29 mouse cellular contexts compared by ENCODE assay signal in genomic region chr11:54675792-54676489, GRCm38 (mm10).
DNase-seq lines count a peak whose midpoint lies in the region; ATAC-seq and TF ChIP-seq lines count a peak whose summit lies in the region.
"Had no signal": no experiment of that assay in that cellular context is flagged by ENCODE, and none has a peak within 500 bp of the region (broad histone marks: within the 10 kb centered on the region; RNA-seq: fewer than 3 reads in every experiment).

No protein-coding gene starts in this region.

- no peak for TF ChIP-seq CTCF in left cerebral cortex, adult 2 months (IDR thresholded peaks at IDR 0.05)

- ATAC-seq in forebrain, embryonic 14.5 days: no peak
- ATAC-seq in monocyte, adult 5-6 weeks (replicated peaks; ENCODE audit: insufficient number of reproducible peaks, low FRiP score, low TSS enrichment, poor library complexity, severe bottlenecking): no peak
- ATAC-seq: activated CD4-positive, CD25-positive, alpha-beta regulatory T cell, adult 4 months; intestine, postnatal 0 days; midbrain, embryonic 15.5 days had no signal

- no peak overlapping the region for H3K4me2 ChIP-seq in forebrain, embryonic 14.5 days (ENCODE audit: low read length)
- H3K4me2 ChIP-seq: embryonic facial prominence, embryonic 13.5 days; heart, embryonic 12.5 days; hindbrain, embryonic 14.5 days; limb, embryonic 13.5 days; liver, embryonic 11.5 days; lung, embryonic 15.5 days; midbrain, embryonic 15.5 days had no signal

- no peaks in the 10 kb centered on the region for H3K4me1 ChIP-seq in forebrain, embryonic 14.5 days (ENCODE audit: control insufficient read depth, insufficient read depth, low read length)
- no peaks in the 10 kb centered on the region for H3K4me1 ChIP-seq in forebrain, embryonic 10.5 days
- H3K4me1 ChIP-seq: embryonic facial prominence, embryonic 13.5 days; heart, embryonic 12.5 days; limb, embryonic 13.5 days; lung, embryonic 15.5 days; midbrain, embryonic 10.5 days; midbrain, embryonic 15.5 days had no signal

- no peaks in the 10 kb centered on the region for H3K9me3 ChIP-seq in forebrain, embryonic 14.5 days (replicated peaks; ENCODE audit: control insufficient read depth, low read length)
- H3K9me3 ChIP-seq in forebrain, embryonic 10.5 days: no peaks in the 10 kb centered on the region
- H3K9me3 ChIP-seq: embryonic facial prominence, embryonic 13.5 days; heart, embryonic 12.5 days; limb, embryonic 13.5 days; lung, embryonic 15.5 days; midbrain, embryonic 10.5 days; midbrain, embryonic 15.5 days had no signal

- peak; percentile 48 for DNase-seq in forebrain, embryonic 14.5 days (ENCODE audit: low spot score)
- DNase-seq in forebrain, embryonic 10.5 days (ENCODE audit: extremely low spot score, low spot score): no peak
- DNase-seq in heart, adult 11 months: peak; percentile 70
- no peak for DNase-seq in heart, postnatal 14 days
- no peak for DNase-seq in left cerebral cortex, adult 2 months (ENCODE audit: extremely low spot score in 1 of 2, low spot score in 2 of 2)
- no peak for DNase-seq in left cerebral cortex, adult 8-10 months (ENCODE audit: low spot score in 2 of 2)
- no peak for DNase-seq in cerebellum, postnatal 25 days
- DNase-seq: adrenal gland, adult 2 months; cerebellum, adult 11 months; cerebellum, adult 9-10 months; gastrocnemius, postnatal 25 days; heart, adult 2 months; kidney, postnatal 14 days; right cerebral cortex, adult 18-20 months; spleen, adult 18-20 months; thymus, adult 18-20 months; thymus, postnatal 25 days had no signal

- WGBS in forebrain, embryonic 14.5 days: 98% methylated on average over 2 of the region's 2 CpGs
- WGBS in forebrain, embryonic 10.5 days: 98% methylated on average over 2 of the region's 2 CpGs

- no peaks in the 10 kb centered on the region for H3K27me3 ChIP-seq in forebrain, embryonic 14.5 days (replicated peaks; ENCODE audit: control insufficient read depth, insufficient read depth, low read length)
- H3K27me3 ChIP-seq in forebrain, embryonic 10.5 days (ENCODE audit: poor library complexity, severe bottlenecking): no peaks in the 10 kb centered on the region
- H3K27me3 ChIP-seq: CH12.LX; embryonic facial prominence, embryonic 13.5 days; heart, embryonic 12.5 days; limb, embryonic 13.5 days; lung, embryonic 15.5 days; midbrain, embryonic 15.5 days had no signal

- no peak overlapping the region for H3K27ac ChIP-seq in forebrain, embryonic 14.5 days (ENCODE audit: low read depth, low read length)
- no peak overlapping the region for H3K27ac ChIP-seq in forebrain, embryonic 10.5 days
- peak overlapping the region; percentile 30; the same call in 1 of the 2 replicates for H3K27ac ChIP-seq in left cerebral cortex, adult 2 months
- H3K27ac ChIP-seq: embryonic facial prominence, embryonic 13.5 days; heart, adult 2 months; hindbrain, embryonic 14.5 days; limb, embryonic 13.5 days; lung, embryonic 15.5 days; midbrain, embryonic 10.5 days; midbrain, embryonic 15.5 days had no signal

- H3K4me3 ChIP-seq in forebrain, embryonic 14.5 days (ENCODE audit: low read depth, low read length): no peak overlapping the region
- no peak overlapping the region for H3K4me3 ChIP-seq in forebrain, embryonic 10.5 days
- H3K4me3 ChIP-seq in left cerebral cortex, adult 2 months: no peak overlapping the region
- H3K4me3 ChIP-seq: embryonic facial prominence, embryonic 13.5 days; heart, adult 2 months; heart, embryonic 12.5 days; limb, embryonic 13.5 days; lung, embryonic 15.5 days; midbrain, embryonic 10.5 days; midbrain, embryonic 15.5 days had no signal

- no peak overlapping the region for H3K9ac ChIP-seq in forebrain, embryonic 14.5 days (ENCODE audit: low read length)
- H3K9ac ChIP-seq: embryonic facial prominence, embryonic 13.5 days; heart, embryonic 12.5 days; hindbrain, embryonic 14.5 days; limb, embryonic 13.5 days; lung, embryonic 15.5 days; midbrain, embryonic 15.5 days had no signal

- H3K36me3 ChIP-seq in forebrain, embryonic 14.5 days (ENCODE audit: control insufficient read depth, insufficient read depth, low read length): peaks cover 25% of the 10 kb centered on the region
- H3K36me3 ChIP-seq in forebrain, embryonic 10.5 days (replicated peaks): peaks cover 35% of the 10 kb centered on the region

- intact Hi-C loops in heart, postnatal 14 days (cut with DNase I): no loop called here
- intact Hi-C loops in left cerebral cortex, adult 2 months (cut with DNase I): no loop called here

Comparison
In these comparisons a context has a peak if more than half of its experiments do, and no peak if none do; other contexts are left out.
1. DNase-seq: peak in forebrain, embryonic 14.5 days (single experiment) and heart, adult 11 months (single experiment); none in forebrain, embryonic 10.5 days (single experiment), heart, postnatal 14 days (0 of 2), left cerebral cortex, adult 2 months (0 of 2), left cerebral cortex, adult 8-10 months (0 of 2) and cerebellum, postnatal 25 days (0 of 2).